Mouse (Mus musculus) C2C12 (cell line): ENCODE results near the gene Gpr3.

Experiments used
- CTCF ChIP-seq: IDR thresholded peaks from one replicate; pipeline ENCODE4 v1.5.1; 2011; ENCODE audit not compliant: control insufficient read depth, insufficient read depth, insufficient read length
- MYOG ChIP-seq: IDR thresholded peaks from one replicate; pipeline ENCODE4 v1.6.1; 2011; ENCODE audit not compliant: control insufficient read depth, insufficient read length; ENCODE audit errors: extremely low read depth
- USF1 ChIP-seq: IDR thresholded peaks from one replicate; pipeline ENCODE4 v1.6.1; 2011; ENCODE audit warnings: low read depth, mild to moderate bottlenecking, control low read depth, moderate library complexity

- no peak for TF ChIP-seq USF1
- TF ChIP-seq MYOG: no peak
- TF ChIP-seq CTCF: no peak
These were observed 8.3 kb upstream of the Gpr3 start for GRCm38 (mm10) chr4:133220656-133221055.
